Mouse (Mus musculus): ENCODE measurements at regions not wholly inside any gene's neighbourhood (a gene's known extent, or its start where the extent isn't known, plus 50 kb on each side); places are given as distances from the start of the nearest gene placed in this dataset.
A peak's percentile ranks its signal among the peaks of the same experiment; 100 is the strongest.

DNA sequence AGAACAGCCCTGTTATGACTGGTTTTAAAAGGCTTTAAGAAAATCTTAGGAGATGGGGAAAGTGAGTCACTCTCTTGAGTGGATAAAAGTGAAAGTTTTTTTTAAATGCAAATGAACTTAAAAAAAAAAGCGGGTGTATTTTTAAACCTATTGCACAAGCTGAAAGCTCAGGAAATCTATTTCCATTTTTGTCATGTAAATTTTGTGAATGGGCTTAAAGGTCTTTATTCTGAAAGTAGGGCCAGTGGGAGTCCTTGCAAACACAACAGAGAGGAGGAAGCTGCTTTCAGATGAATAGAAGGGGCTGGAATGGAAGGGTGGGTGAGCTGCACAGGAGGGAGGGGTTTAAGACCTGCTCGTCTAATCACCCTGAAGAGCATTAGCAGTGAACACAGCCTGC is 62.9 kb downstream of the Fam84a start:
- no peak for DNase-seq

GRCm38 (mm10) chr12:14082771-14083170 is 69.1 kb downstream of the Fam84a start:
- DNase-seq = no peak

- DNase-seq = no peak
These were observed 72.0 kb downstream of the Fam84a start for GRCm38 (mm10) chr12:14079892-14080291.

GRCm38 (mm10) chr12:14069049-14069448 is 82.8 kb downstream of the Fam84a start:
- peak; percentile 12 for DNase-seq

DNA sequence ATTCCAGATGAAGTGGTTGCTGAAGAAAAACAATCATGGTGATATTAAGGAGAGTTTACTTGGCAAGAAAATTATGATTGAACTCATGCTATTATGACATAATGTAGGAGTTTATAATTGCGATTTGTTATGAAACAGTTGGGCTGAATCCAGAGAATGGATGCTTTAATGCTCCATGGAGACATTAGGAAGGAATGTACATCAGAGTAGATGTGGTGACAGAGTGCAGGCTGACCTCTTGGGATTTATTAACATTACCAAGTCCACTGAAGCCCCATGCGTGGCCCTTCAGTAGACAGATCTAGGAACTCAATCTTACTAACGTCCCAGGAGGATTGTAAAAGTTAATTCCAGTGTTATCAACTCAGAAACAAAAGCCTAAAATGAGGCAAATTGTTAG is 86.5 kb downstream of the Fam84a start:
- peak; percentile 5 for DNase-seq

GRCm38 (mm10) chr12:14063276-14063675 is 88.6 kb downstream of the Fam84a start:
- no peak for DNase-seq

GRCm38 (mm10) chr12:14056116-14056515 is 95.7 kb downstream of the Fam84a start:
- DNase-seq = no peak

GRCm38 (mm10) chr12:14032363-14032762 is 119.5 kb downstream of the Fam84a start:
- DNase-seq = no peak

GRCm38 (mm10) chr12:14015271-14015670 is 136.6 kb downstream of the Fam84a start:
- DNase-seq = no peak

- no peak for DNase-seq
These were observed 145.9 kb downstream of the Fam84a start for GRCm38 (mm10) chr12:14005991-14006390.

- no peak for DNase-seq
These were observed 150.2 kb downstream of the Fam84a start for GRCm38 (mm10) chr12:14001672-14002071.

- no peak for DNase-seq
These were observed 167.5 kb downstream of the Fam84a start for GRCm38 (mm10) chr12:13984396-13984776.

DNA sequence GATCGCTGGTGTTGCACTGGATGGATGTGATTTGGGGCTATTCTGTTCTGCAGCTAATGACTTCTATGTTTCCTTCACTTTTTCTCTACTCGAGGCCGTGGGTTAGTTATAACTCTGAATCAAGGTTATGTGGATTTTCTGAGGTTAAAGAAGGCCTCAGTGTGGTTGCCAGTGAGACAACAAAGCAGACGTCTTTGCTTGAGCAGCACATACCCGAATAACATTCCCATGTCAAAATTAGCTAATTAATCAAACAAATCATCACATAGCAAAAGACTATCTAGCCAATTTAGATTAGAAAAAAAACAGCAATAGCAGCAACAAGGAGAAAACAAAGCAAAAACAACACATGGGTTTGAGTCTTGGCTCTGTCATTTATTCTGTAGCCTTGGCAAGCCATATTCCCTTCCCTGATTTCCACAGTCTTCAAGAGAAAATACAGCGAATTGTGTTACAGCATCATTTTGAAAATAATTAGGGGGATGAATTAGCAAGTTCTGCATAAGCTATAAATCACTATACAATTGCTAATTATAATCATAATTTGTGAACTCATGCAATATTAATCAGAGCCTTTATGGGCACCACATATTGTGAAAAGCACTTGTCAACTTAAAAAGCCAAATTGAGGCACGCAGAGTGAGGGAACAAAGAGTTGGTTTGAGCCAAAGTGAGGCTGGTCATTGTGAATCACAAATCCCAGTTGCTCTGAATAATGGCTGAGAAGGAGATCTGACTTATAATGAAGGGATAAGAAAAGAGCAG is 168.0 kb downstream of the Fam84a start:
- DNase-seq = peak; percentile 10

DNA sequence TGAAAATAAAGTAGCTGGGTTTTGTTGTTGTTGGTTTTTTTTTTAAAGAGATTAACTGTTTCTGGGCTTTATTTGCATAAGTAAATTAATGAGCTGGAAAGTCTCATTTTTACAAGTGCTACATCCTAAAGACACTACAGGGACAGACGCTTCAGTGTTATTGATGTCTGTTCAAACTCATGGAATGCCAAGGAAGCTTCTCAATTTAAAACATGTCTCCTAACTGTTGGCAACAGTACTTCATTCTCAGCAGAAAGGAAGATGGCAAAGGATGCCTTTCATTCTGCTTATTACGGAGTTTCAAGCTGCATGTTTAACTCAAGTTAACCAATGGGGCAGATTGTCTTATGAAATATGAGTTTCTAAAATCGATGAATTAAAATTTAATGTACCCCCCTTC is 187.3 kb downstream of the Fam84a start:
- DNase-seq = no peak

DNA sequence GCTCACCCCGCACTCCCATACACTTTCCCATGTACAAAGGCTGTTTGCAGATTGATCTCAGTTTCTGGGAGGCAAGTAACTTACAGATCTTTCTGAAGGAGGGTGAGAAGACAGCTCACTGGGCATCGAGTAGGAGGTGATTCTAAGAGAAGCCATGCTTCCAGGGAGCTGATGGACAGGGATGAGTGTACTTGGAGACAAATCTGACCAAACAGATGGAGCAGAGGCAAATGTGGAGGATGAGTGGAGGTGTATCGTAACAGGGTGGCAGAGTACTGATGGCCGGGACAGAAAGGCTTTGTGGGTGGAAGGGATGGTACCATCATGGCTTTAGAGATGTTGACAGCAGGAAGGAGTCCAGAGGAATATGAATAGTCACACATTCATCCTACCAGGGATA is 212.4 kb downstream of the Fam84a start:
- no peak for DNase-seq

- no peak for DNase-seq
These were observed 230.8 kb downstream of the Fam84a start for GRCm38 (mm10) chr12:13921066-13921465.

DNA sequence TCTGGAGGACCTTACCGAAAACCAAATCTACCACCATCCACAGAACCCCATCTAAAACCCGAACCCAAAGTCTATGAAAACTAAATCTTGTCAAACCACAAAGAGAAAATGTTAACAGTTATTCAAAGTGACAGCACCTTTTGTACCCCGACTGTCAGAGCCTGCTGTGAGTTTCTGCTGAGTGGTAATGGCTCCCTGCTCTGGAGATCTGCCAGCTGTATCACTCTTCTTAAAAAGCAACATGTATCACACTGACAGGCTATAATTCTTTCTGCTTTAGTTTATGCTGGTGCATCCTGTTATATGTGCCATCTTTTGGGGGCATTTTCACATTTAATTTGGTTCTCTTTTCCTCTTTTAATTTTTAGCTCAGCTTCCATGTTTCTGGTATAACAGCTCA is 268.5 kb downstream of the Fam84a start:
- DNase-seq = no peak

- peak; percentile 16 for DNase-seq
These were observed 282.7 kb downstream of the Fam84a start for GRCm38 (mm10) chr12:13869161-13869560.

- DNase-seq = no peak
These were observed 290.6 kb downstream of the Fam84a start for GRCm38 (mm10) chr12:13861226-13861625.

GRCm38 (mm10) chr12:13844532-13845485 is 307.0 kb downstream of the Fam84a start:
- DNase-seq = peak; percentile 40

- no peak for DNase-seq
These were observed 308.3 kb downstream of the Fam84a start for GRCm38 (mm10) chr12:13843423-13844080.

GRCm38 (mm10) chr12:13841238-13841637 is 310.6 kb downstream of the Fam84a start:
- no peak for DNase-seq

- no peak for DNase-seq
These were observed 317.1 kb downstream of the Fam84a start for GRCm38 (mm10) chr12:13834723-13835122.
